Mouse (Mus musculus) ovary, postnatal 14 days (tissue): ENCODE measurements around the gene Timm17b.
"Not testable (repeated sequence)": the region's sequence is repeated elsewhere in the genome, so short reads cannot be mapped to it uniquely, and the experiment has no call there.

Experiments
- DNase-seq: peaks from one replicate; pipeline ENCODE4 v3.0.0; 2022; ENCODE audit warnings: low spot score

Timm17b gene

DNA sequence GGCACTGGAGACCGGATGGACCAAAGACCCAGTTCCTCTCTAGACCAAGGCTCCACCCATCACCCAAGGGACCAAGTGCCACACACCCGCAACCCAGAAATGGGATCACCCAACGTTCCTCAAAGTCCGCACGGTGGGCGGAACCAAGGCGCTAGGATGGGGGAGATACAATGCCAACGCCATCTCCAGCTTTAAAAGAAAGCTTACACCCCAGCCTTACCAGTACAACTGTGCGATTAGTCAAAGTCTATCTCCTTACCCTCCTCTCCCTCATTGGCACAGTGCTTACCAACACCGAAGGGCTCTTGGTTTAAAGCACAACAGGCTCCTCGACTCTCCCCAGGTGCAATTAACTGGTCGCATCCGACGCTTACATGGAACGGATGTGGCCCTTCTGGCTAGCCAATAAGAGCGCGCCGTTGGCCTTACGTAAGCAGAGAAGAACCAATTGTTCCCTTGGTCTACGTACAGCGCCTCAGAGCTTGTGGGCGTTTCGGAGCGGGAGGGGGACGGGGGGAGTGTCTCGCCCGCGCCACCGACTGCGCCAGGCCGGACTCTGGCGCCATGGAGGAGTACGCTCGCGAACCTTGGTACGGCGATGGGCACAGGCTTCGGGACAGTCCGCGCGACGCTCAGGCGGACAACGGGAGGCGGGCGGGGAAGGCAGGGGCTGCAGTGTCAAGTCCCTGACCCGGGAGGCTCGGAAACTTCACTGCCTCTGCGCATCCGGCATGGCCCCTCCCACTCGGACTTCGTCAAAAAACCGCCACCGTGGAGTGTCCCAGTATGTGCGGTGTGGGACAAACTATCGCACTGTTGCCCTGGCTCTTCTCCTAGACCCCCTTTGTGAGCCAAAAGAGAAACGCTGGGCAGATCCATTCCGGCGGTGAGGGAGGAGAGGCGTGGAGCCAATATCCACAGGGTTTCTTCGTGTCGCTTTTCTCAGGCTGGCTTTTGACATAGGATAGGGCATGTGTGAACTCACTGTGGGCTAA, at the start of gene Timm17b, which contains the start of gene Pqbp1:
Gene Timm17b, plus strand, starts transcription at position 478 of the 995 bp plus-strand sequence.
Gene Pqbp1, minus strand, starts transcription at position 390 of the 995 bp plus-strand sequence.
- peak; percentile 60 for DNase-seq

GRCm38 (mm10) chrX:7854578-7854977, 44.6 kb upstream of the Timm17b start:
- no peak for DNase-seq

DNA sequence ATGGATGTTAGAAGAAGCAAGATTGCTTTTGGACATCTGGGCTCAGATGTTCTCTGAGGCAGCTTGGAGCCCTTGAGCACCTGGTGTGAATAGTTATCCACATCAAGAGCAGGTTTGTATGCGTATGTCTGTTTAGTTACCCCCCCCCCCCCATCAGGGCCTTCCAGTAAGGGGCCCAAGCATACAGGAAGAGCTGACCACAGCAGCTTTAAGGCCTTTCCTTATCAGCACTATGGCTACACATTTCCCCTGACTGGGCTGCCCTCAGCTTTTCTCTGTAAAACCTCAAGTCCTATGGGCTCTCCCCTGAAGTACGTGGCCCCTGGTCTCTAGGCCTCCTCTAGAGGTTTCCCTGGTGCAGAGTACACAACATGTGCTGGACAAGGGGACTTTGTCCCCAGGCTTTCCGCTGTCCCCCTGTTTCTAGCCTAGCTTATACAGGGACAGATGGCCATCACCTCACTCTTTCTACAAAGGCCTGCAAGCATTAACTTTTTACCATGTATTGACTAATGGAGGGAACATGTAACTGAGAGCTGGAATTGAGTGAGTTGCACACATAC, 39.9 kb upstream of the Timm17b start:
- no peak for DNase-seq

DNA sequence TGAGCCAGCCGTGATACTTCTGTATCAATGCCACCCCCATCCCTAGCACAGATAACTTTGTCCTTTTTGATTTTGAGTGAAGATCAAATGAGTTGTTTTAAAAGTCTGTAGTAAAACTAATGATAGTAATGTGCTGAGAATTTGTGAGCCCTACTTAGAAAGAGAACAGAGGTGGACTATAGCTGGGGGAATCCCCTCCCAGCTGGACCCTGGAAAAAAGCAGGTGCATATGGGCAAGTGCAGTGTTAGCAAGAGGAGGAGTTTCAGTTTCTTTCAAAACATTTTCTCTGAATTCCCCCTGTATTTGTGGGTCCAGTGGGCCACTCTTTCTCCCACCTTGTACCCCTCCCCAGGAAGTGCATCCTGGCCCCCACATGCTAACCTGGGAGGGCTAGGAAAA, 36.0 kb upstream of the Timm17b start:
- DNase-seq: no peak

- no peak for DNase-seq
These were observed 34.6 kb upstream of the Timm17b start for GRCm38 (mm10) chrX:7864551-7864950.

GRCm38 (mm10) chrX:7865343-7865742, 33.8 kb upstream of the Timm17b start:
- no peak for DNase-seq

- no peak for DNase-seq
These were observed 33.4 kb upstream of the Timm17b start for GRCm38 (mm10) chrX:7865786-7866185.

DNA sequence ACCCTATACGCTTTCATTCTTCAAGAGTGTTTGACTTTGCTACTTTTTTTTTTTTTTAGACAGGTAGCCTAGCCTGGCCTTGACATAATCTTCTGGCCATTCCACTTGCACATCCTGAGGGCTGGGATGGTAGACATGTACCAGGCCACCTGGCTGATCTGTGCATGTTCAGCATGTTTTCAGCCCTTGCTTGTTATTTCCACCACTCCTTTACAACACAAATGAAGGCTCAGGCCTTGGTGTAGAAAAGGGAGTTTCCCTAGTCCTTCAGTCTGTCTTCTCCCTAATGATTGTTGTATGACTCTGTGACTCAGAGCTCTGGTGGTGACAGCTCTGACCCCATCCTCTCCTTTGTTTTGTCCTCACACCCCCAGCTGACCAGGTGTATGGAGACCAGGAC, 32.0 kb upstream of the Timm17b start:
- DNase-seq: no peak

GRCm38 (mm10) chrX:7868506-7868905, 30.7 kb upstream of the Timm17b start:
- no peak for DNase-seq

- DNase-seq: no peak
These were observed 29.3 kb upstream of the Timm17b start for GRCm38 (mm10) chrX:7869826-7870225.

DNA sequence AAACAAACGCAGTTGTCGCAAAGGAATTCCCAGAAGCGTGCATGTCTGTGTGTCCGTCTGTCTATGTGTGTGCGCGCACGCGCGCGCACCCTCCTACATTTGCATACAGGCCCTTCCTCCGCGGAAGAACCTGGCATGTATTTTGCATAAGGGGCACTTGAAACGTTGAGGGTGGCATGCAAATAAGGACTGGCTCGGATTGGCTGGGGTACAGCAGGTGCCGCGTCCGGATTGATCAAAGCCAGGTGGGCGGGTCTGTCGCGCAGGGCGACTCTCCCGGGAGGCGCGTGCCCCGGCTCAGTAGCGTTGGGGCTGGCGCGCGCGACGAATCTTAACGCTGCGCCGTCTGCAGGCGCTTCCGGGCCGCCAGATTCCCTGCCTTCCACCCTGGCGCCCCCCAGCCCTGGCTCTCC, 21.1 kb upstream of the Timm17b start, which contains the start of gene Pim2:
Gene Pim2, plus strand, starts transcription at position 256 of the 413 bp plus-strand sequence.
- DNase-seq: peak; percentile 49

GRCm38 (mm10) chrX:7878495-7878894, 20.7 kb upstream of the Timm17b start:
- DNase-seq: no peak

- DNase-seq: peak; percentile 13
These were observed 19.3 kb upstream of the Timm17b start for GRCm38 (mm10) chrX:7879819-7880218.

DNA sequence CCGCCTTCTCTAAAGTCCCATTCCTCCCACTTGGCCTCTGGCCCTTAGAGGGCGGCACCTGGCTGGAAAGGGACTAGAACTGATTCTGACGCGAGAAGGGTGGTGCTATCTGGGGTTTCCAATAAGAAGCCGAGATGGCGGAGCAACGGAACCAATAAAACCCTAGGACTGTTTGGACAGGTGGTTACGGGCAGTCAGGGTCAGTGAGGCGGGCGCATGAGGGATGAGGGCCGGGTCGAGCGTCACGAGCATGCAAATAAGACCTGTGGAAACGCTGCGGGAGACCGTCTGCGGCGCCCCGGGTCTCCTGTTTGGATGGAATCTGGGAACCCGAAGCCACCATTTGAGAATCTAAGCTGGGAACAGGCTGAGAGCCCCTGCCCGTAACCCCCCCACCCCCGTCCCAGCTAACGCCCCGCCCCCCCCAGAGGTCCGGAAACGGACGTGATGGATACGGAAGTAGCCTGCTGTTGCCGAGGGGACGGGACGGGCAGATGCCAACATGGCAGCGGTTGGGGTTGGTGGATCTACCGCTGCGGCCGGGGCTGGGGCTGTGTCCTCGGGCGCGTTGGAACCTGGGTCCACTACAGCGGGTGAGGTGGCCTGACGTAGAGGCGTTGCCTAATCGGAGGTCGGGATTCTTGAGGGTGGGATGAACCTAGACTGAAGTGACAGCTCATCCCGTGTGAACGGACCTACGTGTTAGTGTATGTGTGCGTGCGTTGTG, 15.2 kb upstream of the Timm17b start, which contains the start of gene Slc35a2:
Gene Slc35a2, plus strand, starts transcription at position 188 of the 727 bp plus-strand sequence.
- peak; percentile 74 for DNase-seq

DNA sequence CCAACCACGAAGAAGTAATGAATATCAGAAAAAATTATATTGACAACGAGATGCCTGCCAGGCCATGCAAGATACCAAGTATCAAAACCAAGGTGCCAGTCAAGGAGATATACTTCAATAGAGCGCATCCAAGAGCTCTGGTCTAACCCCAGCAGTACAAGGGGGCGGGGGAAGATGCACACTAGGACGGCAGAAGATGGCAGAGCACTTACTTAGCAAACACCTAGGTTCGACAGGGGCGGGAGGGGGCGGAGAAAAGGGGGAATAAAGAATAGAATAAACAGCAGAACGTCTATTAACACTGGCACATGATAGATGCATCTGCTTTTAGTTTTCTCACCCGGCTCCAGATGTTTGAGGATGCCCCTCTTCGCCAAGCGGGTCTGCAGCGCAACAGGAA, 946 bp upstream of the Timm17b start:
- DNase-seq: no peak

- DNase-seq: no peak
These were observed 5.3 kb downstream of the Timm17b start for GRCm38 (mm10) chrX:7904441-7904840.

DNA sequence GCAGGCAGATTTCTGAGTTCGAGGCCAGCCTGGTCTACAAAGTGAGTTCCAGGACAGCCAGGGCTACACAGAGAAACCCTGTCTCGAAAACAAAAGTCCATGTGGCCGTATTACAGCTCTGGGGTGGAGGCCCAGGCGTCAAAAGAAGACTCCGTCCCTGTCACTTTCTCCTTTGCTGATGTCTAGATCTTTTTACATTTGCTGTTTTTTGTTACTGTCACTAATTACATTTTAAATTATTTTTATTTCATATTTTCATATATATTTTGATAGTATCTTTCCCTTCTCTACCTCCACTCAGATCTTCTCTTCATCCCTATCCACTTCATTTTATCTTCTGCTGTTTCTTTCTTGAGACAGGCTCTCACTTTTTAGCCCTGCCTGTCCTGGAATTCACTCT, 8.6 kb downstream of the Timm17b start, which contains the start of gene Gm10491:
Gene Gm10491, minus strand, starts transcription at position 101 of the 400 bp plus-strand sequence.
- no peak for DNase-seq

GRCm38 (mm10) chrX:7909242-7909641, 10.1 kb downstream of the Timm17b start, which contains the start of gene Gm10490:
Gm10490 (plus strand) TSS chrX:7909542.
- DNase-seq: not testable (repeated sequence)

DNA sequence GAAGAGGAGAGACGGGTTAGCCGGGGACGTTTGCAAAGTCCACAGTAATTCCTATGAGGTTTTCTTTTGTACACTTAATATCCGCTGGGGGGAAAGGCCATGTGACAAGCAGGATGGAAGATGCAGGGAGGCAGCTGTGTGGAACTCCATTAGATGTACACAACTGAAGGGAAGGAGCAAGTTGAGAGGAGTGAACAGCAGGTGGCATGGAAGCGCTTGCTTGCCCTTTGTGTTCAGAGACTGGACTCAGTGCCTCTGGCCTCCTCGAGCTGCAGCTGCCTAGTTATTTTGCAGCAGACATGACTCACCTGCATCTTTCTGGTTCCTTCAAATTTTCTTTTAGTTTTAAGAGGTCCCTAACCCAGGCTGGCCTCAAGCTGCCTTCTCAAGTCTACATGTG, 11.3 kb downstream of the Timm17b start:
- no peak for DNase-seq

GRCm38 (mm10) chrX:7915669-7916068, 16.5 kb downstream of the Timm17b start:
- not testable (repeated sequence) for DNase-seq

- not testable (repeated sequence) for DNase-seq
These were observed 18.8 kb downstream of the Timm17b start for GRCm38 (mm10) chrX:7917960-7918359.
